Mouse (Mus musculus): Measurements from ENCODE around the gene Selenoi. TPM values are rescaled to one million over a fixed set of nuclear protein-coding genes. Genes with fewer than 3 reads are reported as not detected.
"Not testable (repeated sequence)": the region's sequence is repeated elsewhere in the genome, so short reads cannot be mapped to it uniquely, and the experiment has no call there.

The Selenoi gene
- polyA plus RNA-seq, 1 experiment from 2014 or later, result 13.9 TPM

GRCm38 (mm10) chr5:30207276-30207675 lies 25.1 kb upstream of the Selenoi start:
- Histone ChIP-seq H3K9me3 (replicated peaks) (no peaks in the 10 kb centered on the region), H3K36me3 (no peaks in the 10 kb centered on the region), H3K27me3 (no peaks in the 10 kb centered on the region), H3K27ac (no peak overlapping the region), H3K4me2 (no peak overlapping the region), H3K4me3 (no peak overlapping the region), H3K9ac (no peak overlapping the region), H3K4me1 (replicated peaks) (peaks cover 15% of the 10 kb centered on the region)
- 69% methylated on average over 6 of the region's 6 CpGs for WGBS
- no peak for ATAC-seq (replicated peaks; ENCODE audit: insufficient number of reproducible peaks, insufficient read depth, low FRiP score, low read depth)

GRCm38 (mm10) chr5:30210758-30211157 lies 21.6 kb upstream of the Selenoi start:
- not testable (repeated sequence) for ATAC-seq (replicated peaks; ENCODE audit: insufficient number of reproducible peaks, insufficient read depth, low FRiP score, low read depth); H3K9ac ChIP-seq; H3K4me3 ChIP-seq; H3K4me2 ChIP-seq; H3K9me3 ChIP-seq (replicated peaks); H3K27me3 ChIP-seq; H3K36me3 ChIP-seq; H3K27ac ChIP-seq
- WGBS, result 83% methylated on average over 5 of the region's 5 CpGs
- peaks cover 11% of the 10 kb centered on the region for H3K4me1 ChIP-seq (replicated peaks)

GRCm38 (mm10) chr5:30214889-30215288 lies 17.5 kb upstream of the Selenoi start:
- Histone ChIP-seq H3K4me3 (no peak overlapping the region), H3K27me3 (no peaks in the 10 kb centered on the region), H3K9ac (no peak overlapping the region), H3K4me2 (no peak overlapping the region), H3K9me3 (replicated peaks) (no peaks in the 10 kb centered on the region; the same call in 1 of the 2 replicates), H3K27ac (no peak overlapping the region), H3K36me3 (no peaks in the 10 kb centered on the region), H3K4me1 (replicated peaks) (0 out of 2 replicates have a peak, but pooled peaks cover 3% of the 10 kb centered on the region)
- no peak for ATAC-seq (replicated peaks; ENCODE audit: insufficient number of reproducible peaks, insufficient read depth, low FRiP score, low read depth)
- WGBS, result 9% methylated on average over 4 of the region's 4 CpGs

DNA sequence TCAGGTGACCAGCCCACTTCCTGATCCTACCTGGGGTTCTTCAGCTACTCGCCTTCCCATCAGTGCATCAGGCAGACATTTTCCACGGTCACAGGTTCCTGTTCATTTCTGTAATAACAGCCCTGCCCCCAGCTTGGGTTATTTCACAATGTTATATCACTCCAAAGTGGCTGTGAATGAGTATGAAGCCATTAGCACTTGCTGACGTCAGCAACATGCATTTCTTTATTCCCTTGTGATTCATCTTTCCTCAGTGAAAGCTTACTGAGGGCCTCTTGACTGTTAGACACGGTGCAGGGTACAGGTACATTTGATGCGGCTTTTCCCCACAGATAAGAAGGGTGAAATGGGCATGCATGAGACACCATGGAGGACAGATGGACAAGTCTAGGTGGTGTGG lies 16.4 kb upstream of the Selenoi start:
- no peak overlapping the region for H3K27ac ChIP-seq
- 62% methylated on average over 5 of the region's 5 CpGs for WGBS
- ATAC-seq (replicated peaks; ENCODE audit: insufficient number of reproducible peaks, insufficient read depth, low FRiP score, low read depth), result no peak
- no peak overlapping the region for H3K4me2 ChIP-seq
- H3K9ac ChIP-seq, result no peak overlapping the region
- no peaks in the 10 kb centered on the region; the same call in 1 of the 2 replicates for H3K9me3 ChIP-seq (replicated peaks)
- H3K4me1 ChIP-seq (replicated peaks), result no peaks in the 10 kb centered on the region
- no peaks in the 10 kb centered on the region for H3K27me3 ChIP-seq
- H3K4me3 ChIP-seq, result no peak overlapping the region
- no peaks in the 10 kb centered on the region for H3K36me3 ChIP-seq

- Histone ChIP-seq H3K4me2 (no peak overlapping the region), H3K27ac (no peak overlapping the region), H3K9ac (no peak overlapping the region), H3K4me3 (no peak overlapping the region), H3K27me3 (no peaks in the 10 kb centered on the region), H3K9me3 (replicated peaks) (no peaks in the 10 kb centered on the region), H3K4me1 (replicated peaks) (no peaks in the 10 kb centered on the region), H3K36me3 (no peaks in the 10 kb centered on the region; the same call in 1 of the 2 replicates)
- no peak for ATAC-seq (replicated peaks; ENCODE audit: insufficient number of reproducible peaks, insufficient read depth, low FRiP score, low read depth)
- 72% methylated on average over 2 of the region's 2 CpGs for WGBS
These were observed 12.7 kb upstream of the Selenoi start for GRCm38 (mm10) chr5:30219715-30220114.

GRCm38 (mm10) chr5:30220666-30221065 lies 11.7 kb upstream of the Selenoi start:
- H3K4me1 ChIP-seq (replicated peaks), result no peaks in the 10 kb centered on the region

GRCm38 (mm10) chr5:30222681-30223080 lies 9.7 kb upstream of the Selenoi start:
- ATAC-seq (replicated peaks; ENCODE audit: insufficient number of reproducible peaks, insufficient read depth, low FRiP score, low read depth), result no peak
- no peak overlapping the region for H3K4me3 ChIP-seq
- no peaks in the 10 kb centered on the region for H3K27me3 ChIP-seq
- H3K9ac ChIP-seq, result no peak overlapping the region
- H3K9me3 ChIP-seq (replicated peaks), result no peaks in the 10 kb centered on the region
- H3K27ac ChIP-seq, result no peak overlapping the region
- 97% methylated on average over 8 of the region's 8 CpGs for WGBS
- no peak overlapping the region for H3K4me2 ChIP-seq
- H3K4me1 ChIP-seq (replicated peaks), result no peaks in the 10 kb centered on the region
- no peaks in the 10 kb centered on the region; the same call in 1 of the 2 replicates for H3K36me3 ChIP-seq

More at GRCm38 (mm10) chr5:30220666-30221065, 11.7 kb upstream of the Selenoi start:
- no peaks in the 10 kb centered on the region for H3K9me3 ChIP-seq (replicated peaks)
- H3K4me3 ChIP-seq, result no peak overlapping the region
- H3K27ac ChIP-seq, result no peak overlapping the region
- no peak overlapping the region for H3K9ac ChIP-seq
- no peaks in the 10 kb centered on the region; the same call in 1 of the 2 replicates for H3K36me3 ChIP-seq
- 87% methylated on average over 8 of the region's 8 CpGs for WGBS
- no peak for ATAC-seq (replicated peaks; ENCODE audit: insufficient number of reproducible peaks, insufficient read depth, low FRiP score, low read depth)
- no peaks in the 10 kb centered on the region for H3K27me3 ChIP-seq
- H3K4me2 ChIP-seq, result no peak overlapping the region

- H3K4me1 ChIP-seq (replicated peaks), result peaks cover 25% of the 10 kb centered on the region
- no peak overlapping the region for H3K4me2 ChIP-seq
- H3K27me3 ChIP-seq, result no peaks in the 10 kb centered on the region
- no peak overlapping the region for H3K9ac ChIP-seq
- H3K4me3 ChIP-seq, result no peak overlapping the region
- H3K27ac ChIP-seq, result no peak overlapping the region
- ATAC-seq (replicated peaks; ENCODE audit: insufficient number of reproducible peaks, insufficient read depth, low FRiP score, low read depth), result no peak
- no peaks in the 10 kb centered on the region for H3K36me3 ChIP-seq
- 82% methylated on average over 4 of the region's 4 CpGs for WGBS
- no peaks in the 10 kb centered on the region for H3K9me3 ChIP-seq (replicated peaks)
These were observed 1.5 kb upstream of the Selenoi start for GRCm38 (mm10) chr5:30230901-30231300.

DNA sequence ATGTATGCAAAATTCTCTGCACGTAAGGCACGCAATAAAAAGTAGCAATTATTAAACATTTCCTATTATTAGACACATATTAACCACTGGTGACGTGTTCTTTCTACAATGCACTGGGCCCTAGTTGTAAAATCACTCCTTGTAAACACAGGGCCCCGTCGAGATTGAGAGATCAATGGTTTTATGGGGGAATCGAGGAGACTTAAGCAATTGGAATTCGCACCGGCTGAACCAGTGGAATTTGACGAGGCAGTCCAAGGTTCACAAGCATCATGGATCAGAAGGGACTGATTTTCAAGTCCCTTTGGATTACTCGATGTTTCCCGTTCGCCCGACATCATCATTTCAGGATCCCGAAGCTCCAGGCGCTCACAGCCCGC lies 500 bp upstream of the Selenoi start:
- H3K9ac ChIP-seq, result peak overlapping the region; percentile 60
- no peaks in the 10 kb centered on the region for H3K27me3 ChIP-seq
- H3K36me3 ChIP-seq, result no peaks in the 10 kb centered on the region
- peaks cover 27% of the 10 kb centered on the region for H3K4me1 ChIP-seq (replicated peaks)
- peak overlapping the region; percentile 69 for H3K4me3 ChIP-seq
- 45% methylated on average over 16 of the region's 16 CpGs for WGBS
- peak overlapping the region; percentile 65 for H3K27ac ChIP-seq
- peak overlapping the region; percentile 83 for H3K4me2 ChIP-seq
- no peaks in the 10 kb centered on the region for H3K9me3 ChIP-seq (replicated peaks)
- no peak for ATAC-seq (replicated peaks; ENCODE audit: insufficient number of reproducible peaks, insufficient read depth, low FRiP score, low read depth)

- no peak for ATAC-seq (replicated peaks; ENCODE audit: insufficient number of reproducible peaks, insufficient read depth, low FRiP score, low read depth)
- no peaks in the 10 kb centered on the region for H3K9me3 ChIP-seq (replicated peaks)
These were observed 661 bp downstream of the Selenoi start for GRCm38 (mm10) chr5:30233042-30233441.

DNA sequence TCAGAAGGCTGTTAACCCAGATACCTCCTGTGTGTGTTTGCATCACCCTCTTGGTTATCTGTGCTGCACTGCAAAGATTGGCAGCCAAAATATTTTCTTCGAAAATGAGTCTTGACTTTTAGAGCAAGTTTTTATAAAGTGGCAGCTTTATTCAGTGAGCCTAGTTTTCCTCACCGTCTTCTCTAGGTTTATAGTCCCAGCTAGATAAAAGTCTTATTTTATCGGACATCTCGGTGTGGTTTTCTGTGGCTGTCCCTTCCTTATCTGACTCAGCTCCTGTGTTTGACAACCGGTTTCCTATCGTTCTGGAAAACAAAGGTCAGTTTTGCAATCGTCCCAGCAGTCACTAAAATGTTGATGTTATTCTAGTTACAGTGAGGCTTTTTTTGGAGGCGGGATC lies 1.6 kb downstream of the Selenoi start:
- Histone ChIP-seq H3K4me3 (peak overlapping the region; percentile 69), H3K9me3 (replicated peaks) (no peaks in the 10 kb centered on the region), H3K27ac (no peak overlapping the region), H3K9ac (peak overlapping the region; percentile 84; the same call in 1 of the 2 replicates), H3K36me3 (no peaks in the 10 kb centered on the region), H3K27me3 (no peaks in the 10 kb centered on the region), H3K4me2 (peak overlapping the region; percentile 83), H3K4me1 (replicated peaks) (peaks cover 27% of the 10 kb centered on the region)
- WGBS, result 29% methylated on average over 8 of the region's 8 CpGs
- no peak for ATAC-seq (replicated peaks; ENCODE audit: insufficient number of reproducible peaks, insufficient read depth, low FRiP score, low read depth)

More at GRCm38 (mm10) chr5:30233042-30233441, 661 bp downstream of the Selenoi start:
- Histone ChIP-seq H3K4me3 (peak overlapping the region; percentile 69), H3K36me3 (no peaks in the 10 kb centered on the region), H3K27ac (peak overlapping the region; percentile 94), H3K27me3 (no peaks in the 10 kb centered on the region), H3K4me1 (replicated peaks) (peaks cover 27% of the 10 kb centered on the region), H3K9ac (peak overlapping the region; percentile 84), H3K4me2 (peak overlapping the region; percentile 83)
- WGBS, result 1% methylated on average over 15 of the region's 15 CpGs

DNA sequence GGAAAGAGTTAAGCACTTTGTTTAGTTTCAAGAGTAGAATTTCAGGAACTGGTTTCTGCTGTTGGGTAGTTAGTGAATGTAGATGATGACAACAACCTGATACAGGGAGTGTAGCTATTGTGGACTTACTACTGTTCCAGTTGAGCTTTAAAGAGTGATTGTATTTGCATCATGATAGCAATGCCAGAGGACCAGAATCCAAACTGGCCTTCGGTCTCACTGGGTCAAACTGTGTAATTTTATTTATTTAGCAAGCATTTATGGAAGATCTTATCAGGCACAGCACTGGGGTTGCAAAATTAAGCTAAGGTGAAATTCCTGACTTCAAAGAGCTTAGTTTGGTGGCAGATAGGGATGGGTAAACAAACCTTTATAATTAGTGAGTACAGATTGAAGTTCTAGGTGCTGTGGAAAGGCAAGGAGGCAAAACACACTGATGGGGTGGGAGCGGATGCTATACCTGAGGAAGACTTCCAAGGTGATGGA lies 3.3 kb downstream of the Selenoi start:
- Histone ChIP-seq H3K36me3 (no peaks in the 10 kb centered on the region), H3K4me3 (no peak overlapping the region), H3K27me3 (no peaks in the 10 kb centered on the region), H3K4me1 (replicated peaks) (peaks cover 29% of the 10 kb centered on the region), H3K9ac (no peak overlapping the region), H3K27ac (no peak overlapping the region), H3K4me2 (no peak overlapping the region), H3K9me3 (replicated peaks) (no peaks in the 10 kb centered on the region)
- 87% methylated on average over 2 of the region's 2 CpGs for WGBS
- ATAC-seq (replicated peaks; ENCODE audit: insufficient number of reproducible peaks, insufficient read depth, low FRiP score, low read depth), result no peak

All from heart, embryonic 15.5 days (tissue).